Mouse (Mus musculus): ENCODE data around the gene Gart. TPM values are rescaled to one million over a fixed set of nuclear protein-coding genes. Genes with fewer than 3 reads are reported as not detected.

Gene Gart
- polyA plus RNA-seq, 1 experiment from 2014 or later, result 129 TPM

DNA sequence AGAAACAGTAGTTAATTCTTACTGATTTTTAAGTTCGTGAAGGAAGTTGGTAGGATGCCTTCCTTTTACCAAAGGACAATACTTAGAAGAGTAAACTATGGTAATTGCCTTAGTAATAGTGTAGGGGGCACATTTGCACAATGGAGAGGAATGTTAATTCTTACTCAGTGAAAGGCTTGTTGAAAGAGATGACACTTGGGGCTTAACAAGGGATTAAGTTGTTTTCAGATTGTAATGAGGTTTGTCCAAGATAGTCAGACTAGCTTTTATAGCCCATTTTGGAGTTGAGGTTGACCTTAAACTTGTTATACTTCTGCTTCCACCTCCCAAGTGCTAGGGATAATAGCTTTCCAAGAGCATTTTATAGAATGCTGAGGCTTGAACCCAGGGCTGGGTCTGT is 14.6 kb upstream of the Gart start:
- DNase-seq (no peak), ATAC-seq (ENCODE audit: insufficient read depth) (no peak)
- Histone ChIP-seq H3K27me3 (ENCODE audit: insufficient read depth, low read length) (no peaks in the 10 kb centered on the region), H3K9ac (no peak overlapping the region), H3K4me1 (ENCODE audit: insufficient read depth) (no peaks in the 10 kb centered on the region), H3K27ac (ENCODE audit: low read depth) (no peak overlapping the region), H3K36me3 (ENCODE audit: insufficient read depth) (peaks cover 98% of the 10 kb centered on the region), H3K4me3 (ENCODE audit: low read depth, low read length) (no peak overlapping the region), H3K4me2 (no peak overlapping the region), H3K9me3 (ENCODE audit: low read depth, low read length) (no peaks in the 10 kb centered on the region; the same call in 1 of the 2 replicates)
- 81% methylated on average over 1 of the region's 1 CpGs for WGBS
- TF ChIP-seq CTCF (IDR thresholded peaks at IDR 0.05; ENCODE audit: low read depth), result no peak

DNA sequence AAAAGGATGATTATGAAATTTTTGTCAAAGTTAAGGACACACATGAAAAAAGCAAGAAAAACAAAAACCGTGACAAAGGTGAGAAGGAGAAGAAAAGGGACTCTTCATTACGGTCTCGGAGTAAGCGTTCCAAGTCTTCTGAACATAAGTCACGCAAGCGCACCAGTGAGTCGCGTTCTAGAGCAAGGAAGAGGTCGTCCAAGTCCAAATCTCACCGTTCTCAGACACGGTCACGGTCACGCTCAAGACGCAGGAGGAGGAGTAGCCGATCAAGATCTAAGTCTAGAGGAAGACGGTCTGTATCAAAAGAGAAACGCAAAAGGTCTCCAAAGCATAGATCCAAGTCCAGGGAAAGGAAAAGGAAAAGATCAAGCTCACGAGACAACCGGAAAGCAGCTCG is 13.0 kb upstream of the Gart start:
- DNase-seq (no peak), ATAC-seq (ENCODE audit: insufficient read depth) (no peak)
- no peaks in the 10 kb centered on the region; the same call in 1 of the 2 replicates for H3K9me3 ChIP-seq (ENCODE audit: low read depth, low read length)
- H3K4me3 ChIP-seq (ENCODE audit: low read depth, low read length), result no peak overlapping the region
- no peak overlapping the region for H3K27ac ChIP-seq (ENCODE audit: low read depth)
- H3K36me3 ChIP-seq (ENCODE audit: insufficient read depth), result peaks cover 98% of the 10 kb centered on the region
- no peak overlapping the region for H3K9ac ChIP-seq
- no peak for TF ChIP-seq CTCF (IDR thresholded peaks at IDR 0.05; ENCODE audit: low read depth)
- WGBS, result 96% methylated on average over 20 of the region's 20 CpGs
- H3K4me1 ChIP-seq (ENCODE audit: insufficient read depth), result no peaks in the 10 kb centered on the region
- H3K27me3 ChIP-seq (ENCODE audit: insufficient read depth, low read length), result no peaks in the 10 kb centered on the region
- H3K4me2 ChIP-seq, result no peak overlapping the region

DNA sequence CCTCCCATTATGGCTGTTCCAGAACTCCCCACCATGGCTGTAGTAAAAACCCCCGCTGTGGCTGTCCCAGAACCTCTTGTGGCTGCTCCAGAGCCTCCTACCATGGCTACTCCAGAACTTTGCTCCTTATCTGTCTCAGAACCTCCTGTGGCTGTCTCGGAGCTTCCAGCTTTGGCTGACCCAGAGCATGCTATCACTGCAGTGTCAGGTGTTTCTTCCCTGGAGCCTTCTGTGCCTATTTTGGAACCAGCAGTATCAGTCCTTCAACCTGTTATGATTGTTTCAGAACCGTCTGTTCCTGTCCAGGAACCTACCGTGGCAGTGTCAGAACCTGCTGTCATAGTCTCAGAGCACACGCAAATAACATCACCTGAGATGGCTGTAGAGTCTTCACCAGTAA is 11.7 kb upstream of the Gart start:
- H3K9me3 ChIP-seq (ENCODE audit: low read depth, low read length), result no peaks in the 10 kb centered on the region; the same call in 1 of the 2 replicates
- H3K27ac ChIP-seq (ENCODE audit: low read depth), result no peak overlapping the region
- peaks cover 97% of the 10 kb centered on the region for H3K36me3 ChIP-seq (ENCODE audit: insufficient read depth)
- WGBS, result 92% methylated on average over 5 of the region's 5 CpGs
- H3K27me3 ChIP-seq (ENCODE audit: insufficient read depth, low read length), result no peaks in the 10 kb centered on the region
- no peaks in the 10 kb centered on the region for H3K4me1 ChIP-seq (ENCODE audit: insufficient read depth)
- H3K4me3 ChIP-seq (ENCODE audit: low read depth, low read length), result no peak overlapping the region
- no peak for TF ChIP-seq CTCF (IDR thresholded peaks at IDR 0.05; ENCODE audit: low read depth)
- no peak for DNase-seq
- no peak overlapping the region for H3K9ac ChIP-seq
- ATAC-seq (ENCODE audit: insufficient read depth), result no peak
- H3K4me2 ChIP-seq, result no peak overlapping the region

DNA sequence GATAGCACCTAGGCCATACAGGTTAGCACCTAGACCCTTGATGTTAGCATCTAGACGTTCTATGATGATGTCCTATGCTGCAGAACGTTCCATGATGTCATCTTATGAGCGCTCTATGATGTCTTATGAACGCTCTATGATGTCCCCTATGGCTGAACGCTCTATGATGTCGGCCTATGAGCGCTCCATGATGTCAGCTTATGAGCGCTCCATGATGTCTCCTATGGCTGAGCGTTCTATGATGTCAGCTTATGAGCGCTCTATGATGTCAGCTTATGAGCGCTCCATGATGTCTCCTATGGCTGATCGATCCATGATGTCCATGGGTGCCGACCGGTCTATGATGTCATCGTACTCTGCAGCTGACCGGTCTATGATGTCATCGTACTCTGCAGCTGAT is 10.5 kb upstream of the Gart start:
- H3K4me1 ChIP-seq (ENCODE audit: insufficient read depth), result no peaks in the 10 kb centered on the region
- no peak overlapping the region for H3K9ac ChIP-seq
- H3K9me3 ChIP-seq (ENCODE audit: low read depth, low read length), result no peaks in the 10 kb centered on the region; the same call in 1 of the 2 replicates
- no peak overlapping the region for H3K27ac ChIP-seq (ENCODE audit: low read depth)
- no peak for TF ChIP-seq CTCF (IDR thresholded peaks at IDR 0.05; ENCODE audit: low read depth)
- no peak overlapping the region for H3K4me3 ChIP-seq (ENCODE audit: low read depth, low read length)
- 97% methylated on average over 17 of the region's 17 CpGs for WGBS
- no peak overlapping the region for H3K4me2 ChIP-seq
- peaks cover 93% of the 10 kb centered on the region for H3K36me3 ChIP-seq (ENCODE audit: insufficient read depth)
- no peak for DNase-seq
- ATAC-seq (ENCODE audit: insufficient read depth), result 0 out of 2 replicates have a peak, but pooled peaks have one; percentile 31
- H3K27me3 ChIP-seq (ENCODE audit: insufficient read depth, low read length), result no peaks in the 10 kb centered on the region

DNA sequence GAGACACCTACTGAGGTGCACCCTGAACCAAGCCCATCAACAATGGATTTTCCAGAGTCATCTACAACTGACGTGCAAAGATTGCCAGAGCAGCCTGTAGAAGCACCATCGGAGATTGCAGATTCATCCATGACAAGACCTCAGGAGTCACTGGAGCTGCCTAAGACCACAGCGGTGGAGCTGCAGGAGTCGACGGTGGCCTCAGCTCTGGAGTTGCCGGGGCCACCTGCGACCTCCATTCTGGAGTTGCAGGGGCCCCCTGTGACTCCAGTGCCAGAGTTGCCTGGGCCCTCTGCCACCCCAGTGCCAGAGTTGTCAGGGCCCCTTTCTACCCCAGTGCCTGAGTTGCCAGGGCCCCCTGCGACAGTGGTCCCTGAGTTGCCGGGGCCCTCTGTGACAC is 8.5 kb upstream of the Gart start:
- ATAC-seq (ENCODE audit: insufficient read depth) (no peak), DNase-seq (no peak)
- Histone ChIP-seq H3K9me3 (ENCODE audit: low read depth, low read length) (no peaks in the 10 kb centered on the region; the same call in 1 of the 2 replicates), H3K27me3 (ENCODE audit: insufficient read depth, low read length) (no peaks in the 10 kb centered on the region), H3K9ac (no peak overlapping the region), H3K4me3 (ENCODE audit: low read depth, low read length) (no peak overlapping the region), H3K27ac (ENCODE audit: low read depth) (no peak overlapping the region), H3K4me1 (ENCODE audit: insufficient read depth) (no peaks in the 10 kb centered on the region), H3K36me3 (ENCODE audit: insufficient read depth) (peaks cover 90% of the 10 kb centered on the region), H3K4me2 (no peak overlapping the region)
- TF ChIP-seq CTCF (IDR thresholded peaks at IDR 0.05; ENCODE audit: low read depth), result no peak
- 95% methylated on average over 9 of the region's 9 CpGs for WGBS

DNA sequence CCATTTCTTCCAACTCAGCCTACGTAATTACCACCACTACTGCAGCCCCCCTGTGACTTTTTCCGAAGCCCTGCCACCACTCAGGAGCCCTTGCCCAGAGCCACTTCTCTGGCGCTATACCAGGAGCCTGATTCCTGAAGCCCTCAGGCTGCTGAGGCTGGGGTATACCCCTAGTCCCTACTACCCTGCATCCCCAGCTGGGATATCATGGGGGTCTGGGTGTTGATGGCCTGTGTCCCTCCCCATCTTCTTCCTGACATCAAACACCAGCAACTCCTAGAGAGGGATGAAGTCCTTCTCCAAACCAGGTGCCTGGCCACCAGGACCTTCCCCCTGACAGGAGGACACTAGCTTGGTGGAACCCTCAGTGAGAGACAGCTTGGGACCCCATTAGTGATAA is 5.4 kb upstream of the Gart start:
- TF ChIP-seq CTCF (IDR thresholded peaks at IDR 0.05; ENCODE audit: low read depth), result no peak
- Histone ChIP-seq H3K9me3 (ENCODE audit: low read depth, low read length) (no peaks in the 10 kb centered on the region), H3K9ac (no peak overlapping the region), H3K4me1 (ENCODE audit: insufficient read depth) (no peaks in the 10 kb centered on the region), H3K27ac (ENCODE audit: low read depth) (no peak overlapping the region), H3K27me3 (ENCODE audit: insufficient read depth, low read length) (no peaks in the 10 kb centered on the region), H3K4me2 (no peak overlapping the region), H3K36me3 (ENCODE audit: insufficient read depth) (peaks cover 59% of the 10 kb centered on the region), H3K4me3 (ENCODE audit: low read depth, low read length) (no peak overlapping the region)
- DNase-seq (no peak), ATAC-seq (ENCODE audit: insufficient read depth) (no peak)
- 88% methylated on average over 3 of the region's 3 CpGs for WGBS

DNA sequence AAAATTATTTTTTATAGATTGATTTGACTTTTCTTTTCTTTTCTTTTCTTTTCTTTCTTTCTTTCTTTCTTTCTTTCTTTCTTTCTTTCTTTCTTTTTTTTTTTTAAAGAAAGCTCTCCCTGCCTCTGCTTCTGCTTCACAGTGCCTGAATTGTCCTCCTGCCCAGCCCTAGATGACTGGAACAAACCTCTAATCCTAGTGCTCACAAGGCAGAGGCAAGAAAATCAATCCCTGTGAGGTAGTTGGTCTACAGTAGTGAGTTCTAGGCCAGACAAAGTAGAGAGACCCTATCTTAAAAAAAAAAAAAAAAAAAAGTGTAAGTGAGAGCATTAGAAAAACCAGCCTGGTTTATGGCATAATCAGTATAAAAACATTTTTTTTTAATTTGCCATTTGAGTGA is 3.0 kb upstream of the Gart start:
- Histone ChIP-seq H3K9me3 (ENCODE audit: low read depth, low read length) (no peaks in the 10 kb centered on the region), H3K9ac (no peak overlapping the region), H3K4me1 (ENCODE audit: insufficient read depth) (no peaks in the 10 kb centered on the region), H3K36me3 (ENCODE audit: insufficient read depth) (peaks cover 35% of the 10 kb centered on the region), H3K27me3 (ENCODE audit: insufficient read depth, low read length) (no peaks in the 10 kb centered on the region), H3K4me3 (ENCODE audit: low read depth, low read length) (no peak overlapping the region), H3K27ac (ENCODE audit: low read depth) (no peak overlapping the region), H3K4me2 (peak overlapping the region; percentile 36; the same call in 1 of the 2 replicates)
- DNase-seq, result no peak
- no peak for TF ChIP-seq CTCF (IDR thresholded peaks at IDR 0.05; ENCODE audit: low read depth)
- no peak for ATAC-seq (ENCODE audit: insufficient read depth)

DNA sequence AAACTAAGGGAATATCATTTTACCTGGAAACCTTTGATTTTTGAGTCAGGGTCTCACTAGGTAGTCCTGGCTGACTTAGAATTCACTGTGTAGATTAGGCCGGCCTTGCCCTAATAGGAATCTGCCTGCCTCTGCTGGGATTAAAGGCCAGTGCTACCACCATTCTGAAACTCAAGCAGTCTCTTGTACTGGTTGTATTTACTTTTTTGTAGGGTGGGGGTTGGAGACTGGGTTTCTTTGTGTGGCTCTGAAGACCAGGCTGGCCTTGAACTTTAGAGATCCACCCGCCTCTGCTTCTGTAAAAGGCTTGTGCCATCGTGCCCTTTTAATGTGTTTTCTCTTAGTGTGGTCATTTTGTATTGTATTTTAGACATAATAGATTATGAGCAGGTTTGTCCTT is 2.5 kb upstream of the Gart start:
- no peak for ATAC-seq (ENCODE audit: insufficient read depth)
- peak overlapping the region; percentile 83 for H3K4me3 ChIP-seq (ENCODE audit: low read depth, low read length)
- no peak for DNase-seq
- no peaks in the 10 kb centered on the region for H3K27me3 ChIP-seq (ENCODE audit: insufficient read depth, low read length)
- H3K9ac ChIP-seq, result peak overlapping the region; percentile 24; the same call in 1 of the 2 replicates
- 61% methylated on average over 3 of the region's 3 CpGs for WGBS
- H3K4me1 ChIP-seq (ENCODE audit: insufficient read depth), result no peaks in the 10 kb centered on the region
- peak overlapping the region; percentile 66 for H3K4me2 ChIP-seq
- H3K9me3 ChIP-seq (ENCODE audit: low read depth, low read length), result no peaks in the 10 kb centered on the region
- H3K27ac ChIP-seq (ENCODE audit: low read depth), result no peak overlapping the region
- TF ChIP-seq CTCF (IDR thresholded peaks at IDR 0.05; ENCODE audit: low read depth), result no peak
- H3K36me3 ChIP-seq (ENCODE audit: insufficient read depth), result peaks cover 31% of the 10 kb centered on the region

All from lung, embryonic 14.5 days (tissue).